Mouse (Mus musculus): Measurements from ENCODE around the gene Rai1. TPM values are rescaled to one million over a fixed set of nuclear protein-coding genes. Genes with fewer than 3 reads are reported as not detected.

Rai1 gene
- polyA plus RNA-seq, 1 experiment from 2014 or later: 23.9 TPM

GRCm38 (mm10) chr11:60190055-60190641, 85.3 kb downstream of the Rai1 start:
- WGBS: 90% methylated on average over 14 of the region's 17 CpGs
- no peak for DNase-seq (ENCODE audit: low spot score)
- no peaks in the 10 kb centered on the region for H3K27me3 ChIP-seq (replicated peaks; ENCODE audit: control insufficient read depth, insufficient read depth, low read length)
- no peak overlapping the region for H3K4me3 ChIP-seq (ENCODE audit: low read depth, low read length)
- H3K9ac ChIP-seq (ENCODE audit: low read depth, low read length): no peak overlapping the region
- H3K4me1 ChIP-seq (ENCODE audit: control insufficient read depth, insufficient read depth, low read length): peaks cover 3% of the 10 kb centered on the region
- H3K4me2 ChIP-seq (ENCODE audit: low read depth, low read length): no peak overlapping the region
- no peak for ATAC-seq (ENCODE audit: low read depth)
- H3K9me3 ChIP-seq (ENCODE audit: control insufficient read depth, low read length): peaks cover 11% of the 10 kb centered on the region
- peaks cover 99% of the 10 kb centered on the region for H3K36me3 ChIP-seq (ENCODE audit: control insufficient read depth, insufficient read depth, low read length)
- no peak overlapping the region for H3K27ac ChIP-seq (replicated peaks; ENCODE audit: low read depth, low read length)

GRCm38 (mm10) chr11:60192534-60192933, 87.7 kb downstream of the Rai1 start:
- peaks cover 96% of the 10 kb centered on the region for H3K36me3 ChIP-seq (ENCODE audit: control insufficient read depth, insufficient read depth, low read length)
- no peak for ATAC-seq (ENCODE audit: low read depth)
- H3K9ac ChIP-seq (ENCODE audit: low read depth, low read length): no peak overlapping the region
- H3K27me3 ChIP-seq (replicated peaks; ENCODE audit: control insufficient read depth, insufficient read depth, low read length): no peaks in the 10 kb centered on the region
- H3K4me1 ChIP-seq (ENCODE audit: control insufficient read depth, insufficient read depth, low read length): no peaks in the 10 kb centered on the region
- H3K4me2 ChIP-seq (ENCODE audit: low read depth, low read length): no peak overlapping the region
- H3K4me3 ChIP-seq (ENCODE audit: low read depth, low read length): no peak overlapping the region
- WGBS: 80% methylated on average over 6 of the region's 6 CpGs
- peaks cover 11% of the 10 kb centered on the region for H3K9me3 ChIP-seq (ENCODE audit: control insufficient read depth, low read length)
- DNase-seq (ENCODE audit: low spot score): no peak
- no peak overlapping the region for H3K27ac ChIP-seq (replicated peaks; ENCODE audit: low read depth, low read length)

- Histone ChIP-seq H3K4me1 (ENCODE audit: control insufficient read depth, insufficient read depth, low read length) (no peaks in the 10 kb centered on the region), H3K9me3 (ENCODE audit: control insufficient read depth, low read length) (peaks cover 11% of the 10 kb centered on the region), H3K4me3 (ENCODE audit: low read depth, low read length) (no peak overlapping the region), H3K9ac (ENCODE audit: low read depth, low read length) (no peak overlapping the region), H3K36me3 (ENCODE audit: control insufficient read depth, insufficient read depth, low read length) (peaks cover 96% of the 10 kb centered on the region), H3K4me2 (ENCODE audit: low read depth, low read length) (no peak overlapping the region), H3K27ac (replicated peaks; ENCODE audit: low read depth, low read length) (no peak overlapping the region), H3K27me3 (replicated peaks; ENCODE audit: control insufficient read depth, insufficient read depth, low read length) (no peaks in the 10 kb centered on the region)
- 81% methylated on average over 4 of the region's 4 CpGs for WGBS
- DNase-seq (ENCODE audit: low spot score) (no peak), ATAC-seq (ENCODE audit: low read depth) (no peak)
Measured at GRCm38 (mm10) chr11:60193556-60193955, 88.7 kb downstream of the Rai1 start.

GRCm38 (mm10) chr11:60195108-60195507, 90.3 kb downstream of the Rai1 start:
- no peak overlapping the region for H3K4me3 ChIP-seq (ENCODE audit: low read depth, low read length)
- no peak for DNase-seq (ENCODE audit: low spot score)
- no peaks in the 10 kb centered on the region for H3K4me1 ChIP-seq (ENCODE audit: control insufficient read depth, insufficient read depth, low read length)
- H3K36me3 ChIP-seq (ENCODE audit: control insufficient read depth, insufficient read depth, low read length): peaks cover 93% of the 10 kb centered on the region
- H3K4me2 ChIP-seq (ENCODE audit: low read depth, low read length): no peak overlapping the region
- ATAC-seq (ENCODE audit: low read depth): no peak
- H3K9ac ChIP-seq (ENCODE audit: low read depth, low read length): no peak overlapping the region
- H3K27ac ChIP-seq (replicated peaks; ENCODE audit: low read depth, low read length): no peak overlapping the region
- H3K27me3 ChIP-seq (replicated peaks; ENCODE audit: control insufficient read depth, insufficient read depth, low read length): no peaks in the 10 kb centered on the region
- H3K9me3 ChIP-seq (ENCODE audit: control insufficient read depth, low read length): peaks cover 11% of the 10 kb centered on the region

GRCm38 (mm10) chr11:60196344-60196743, 91.5 kb downstream of the Rai1 start:
- DNase-seq (ENCODE audit: low spot score) (no peak), ATAC-seq (ENCODE audit: low read depth) (no peak)
- 83% methylated on average over 5 of the region's 5 CpGs for WGBS
- H3K36me3 ChIP-seq (ENCODE audit: control insufficient read depth, insufficient read depth, low read length): peaks cover 93% of the 10 kb centered on the region
- H3K27me3 ChIP-seq (replicated peaks; ENCODE audit: control insufficient read depth, insufficient read depth, low read length): no peaks in the 10 kb centered on the region
- H3K4me2 ChIP-seq (ENCODE audit: low read depth, low read length): no peak overlapping the region
- H3K9me3 ChIP-seq (ENCODE audit: control insufficient read depth, low read length): peaks cover 11% of the 10 kb centered on the region
- no peak overlapping the region for H3K4me3 ChIP-seq (ENCODE audit: low read depth, low read length)
- H3K9ac ChIP-seq (ENCODE audit: low read depth, low read length): no peak overlapping the region
- no peak overlapping the region for H3K27ac ChIP-seq (replicated peaks; ENCODE audit: low read depth, low read length)
- H3K4me1 ChIP-seq (ENCODE audit: control insufficient read depth, insufficient read depth, low read length): no peaks in the 10 kb centered on the region

- DNase-seq (ENCODE audit: low spot score): no peak
- H3K9me3 ChIP-seq (ENCODE audit: control insufficient read depth, low read length): peaks cover 11% of the 10 kb centered on the region
- no peak overlapping the region; the same call in 1 of the 2 replicates for H3K27ac ChIP-seq (replicated peaks; ENCODE audit: low read depth, low read length)
- no peak overlapping the region for H3K9ac ChIP-seq (ENCODE audit: low read depth, low read length)
- peaks cover 94% of the 10 kb centered on the region for H3K36me3 ChIP-seq (ENCODE audit: control insufficient read depth, insufficient read depth, low read length)
- H3K27me3 ChIP-seq (replicated peaks; ENCODE audit: control insufficient read depth, insufficient read depth, low read length): no peaks in the 10 kb centered on the region
- no peaks in the 10 kb centered on the region for H3K4me1 ChIP-seq (ENCODE audit: control insufficient read depth, insufficient read depth, low read length)
- no peak overlapping the region for H3K4me3 ChIP-seq (ENCODE audit: low read depth, low read length)
- H3K4me2 ChIP-seq (ENCODE audit: low read depth, low read length): no peak overlapping the region
- ATAC-seq (ENCODE audit: low read depth): no peak
- 77% methylated on average over 22 of the region's 24 CpGs for WGBS
Measured at GRCm38 (mm10) chr11:60197998-60198619, 93.3 kb downstream of the Rai1 start.

- H3K27ac ChIP-seq (replicated peaks; ENCODE audit: low read depth, low read length): no peak overlapping the region
Measured at GRCm38 (mm10) chr11:60198651-60199050, 93.8 kb downstream of the Rai1 start.

GRCm38 (mm10) chr11:60199702-60200184, 94.9 kb downstream of the Rai1 start:
- Histone ChIP-seq H3K36me3 (ENCODE audit: control insufficient read depth, insufficient read depth, low read length) (peaks cover 94% of the 10 kb centered on the region), H3K9ac (ENCODE audit: low read depth, low read length) (no peak overlapping the region), H3K27ac (replicated peaks; ENCODE audit: low read depth, low read length) (no peak overlapping the region; the same call in 1 of the 2 replicates), H3K4me2 (ENCODE audit: low read depth, low read length) (no peak overlapping the region), H3K9me3 (ENCODE audit: control insufficient read depth, low read length) (peaks cover 4% of the 10 kb centered on the region), H3K27me3 (replicated peaks; ENCODE audit: control insufficient read depth, insufficient read depth, low read length) (no peaks in the 10 kb centered on the region), H3K4me3 (ENCODE audit: low read depth, low read length) (no peak overlapping the region), H3K4me1 (ENCODE audit: control insufficient read depth, insufficient read depth, low read length) (no peaks in the 10 kb centered on the region)
- ATAC-seq (ENCODE audit: low read depth) (peak; percentile 74), DNase-seq (ENCODE audit: low spot score) (peak; percentile 90)
- 24% methylated on average over 18 of the region's 18 CpGs for WGBS

More at GRCm38 (mm10) chr11:60198651-60199050, 93.8 kb downstream of the Rai1 start:
- Histone ChIP-seq H3K36me3 (ENCODE audit: control insufficient read depth, insufficient read depth, low read length) (peaks cover 94% of the 10 kb centered on the region), H3K27me3 (replicated peaks; ENCODE audit: control insufficient read depth, insufficient read depth, low read length) (no peaks in the 10 kb centered on the region), H3K9me3 (ENCODE audit: control insufficient read depth, low read length) (peaks cover 11% of the 10 kb centered on the region), H3K4me2 (ENCODE audit: low read depth, low read length) (no peak overlapping the region), H3K9ac (ENCODE audit: low read depth, low read length) (no peak overlapping the region), H3K4me3 (ENCODE audit: low read depth, low read length) (no peak overlapping the region), H3K4me1 (ENCODE audit: control insufficient read depth, insufficient read depth, low read length) (no peaks in the 10 kb centered on the region)
- DNase-seq (ENCODE audit: low spot score) (no peak), ATAC-seq (ENCODE audit: low read depth) (no peak)
- WGBS: 80% methylated on average over 12 of the region's 12 CpGs

- Histone ChIP-seq H3K27ac (replicated peaks; ENCODE audit: low read depth, low read length) (no peak overlapping the region), H3K9ac (ENCODE audit: low read depth, low read length) (no peak overlapping the region)
- ATAC-seq (ENCODE audit: low read depth): no peak
Measured at GRCm38 (mm10) chr11:60200384-60200783, 95.6 kb downstream of the Rai1 start.

More at GRCm38 (mm10) chr11:60200384-60200783, 95.6 kb downstream of the Rai1 start:
- no peak overlapping the region for H3K4me3 ChIP-seq (ENCODE audit: low read depth, low read length)
- no peak overlapping the region for H3K4me2 ChIP-seq (ENCODE audit: low read depth, low read length)
- no peaks in the 10 kb centered on the region for H3K4me1 ChIP-seq (ENCODE audit: control insufficient read depth, insufficient read depth, low read length)
- no peak for DNase-seq (ENCODE audit: low spot score)
- H3K9me3 ChIP-seq (ENCODE audit: control insufficient read depth, low read length): no peaks in the 10 kb centered on the region
- no peaks in the 10 kb centered on the region for H3K27me3 ChIP-seq (replicated peaks; ENCODE audit: control insufficient read depth, insufficient read depth, low read length)
- H3K36me3 ChIP-seq (ENCODE audit: control insufficient read depth, insufficient read depth, low read length): peaks cover 94% of the 10 kb centered on the region
- WGBS: 92% methylated on average over 11 of the region's 11 CpGs
